In the genomic region with DNA sequence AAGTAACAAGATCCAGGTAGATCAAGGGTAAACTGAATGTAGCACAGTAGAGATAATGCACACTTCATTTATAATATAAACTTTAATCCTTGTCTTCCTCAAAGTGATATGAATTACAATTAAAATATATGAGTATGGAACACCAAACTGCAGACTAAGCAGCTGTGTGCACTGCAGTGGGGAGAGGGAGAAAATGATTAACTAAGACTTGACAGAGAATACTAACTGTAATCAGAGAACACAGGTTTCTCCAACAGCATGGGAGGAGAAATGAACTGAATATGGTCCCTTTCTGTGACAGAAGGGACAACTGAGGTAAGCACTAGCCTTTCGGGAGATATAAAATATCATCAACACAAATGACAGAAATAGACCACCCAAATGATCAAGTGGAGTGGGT, we compare ENCODE assay signal across 22 mouse cellular contexts.
"Had no signal": no experiment of that assay in that cellular context is flagged by ENCODE, and none has a peak within 500 bp of the region (broad histone marks: within the 10 kb centered on the region; RNA-seq: fewer than 3 reads in every experiment).

No protein-coding gene starts in this region.

- H3K9ac ChIP-seq: forebrain, postnatal 0 days; heart, embryonic 13.5 days; heart, embryonic 15.5 days; hindbrain, embryonic 13.5 days; hindbrain, embryonic 15.5 days; limb, embryonic 13.5 days; limb, embryonic 15.5 days; liver, embryonic 12.5 days; liver, embryonic 14.5 days had no signal

- H3K27ac ChIP-seq: heart, adult 2 months; heart, embryonic 13.5 days; heart, embryonic 15.5 days; hindbrain, embryonic 13.5 days; hindbrain, embryonic 15.5 days; hindbrain, postnatal 0 days; kidney, postnatal 0 days; limb, embryonic 13.5 days; limb, embryonic 15.5 days; liver, embryonic 12.5 days; liver, embryonic 14.5 days had no signal

- H3K4me3 ChIP-seq: heart, adult 2 months; heart, embryonic 13.5 days; heart, embryonic 15.5 days; hindbrain, embryonic 13.5 days; hindbrain, embryonic 15.5 days; limb, embryonic 13.5 days; limb, embryonic 15.5 days; liver, embryonic 12.5 days had no signal

- ATAC-seq: forebrain, postnatal 0 days; hindbrain, postnatal 0 days; liver, embryonic 12.5 days had no signal

- H3K4me2 ChIP-seq: heart, embryonic 11.5 days; heart, embryonic 13.5 days; heart, embryonic 15.5 days; hindbrain, embryonic 13.5 days; hindbrain, embryonic 15.5 days; limb, embryonic 13.5 days; limb, embryonic 15.5 days; liver, embryonic 12.5 days had no signal

- DNase-seq: forebrain, postnatal 0 days; gastrocnemius, postnatal 14 days; gastrocnemius, postnatal 36 days; heart, adult 11 months; heart, adult 2 months; heart, postnatal 14 days; heart, postnatal 36 days; layer of hippocampus, adult 9-11 months; layer of hippocampus, postnatal 36 days; left cerebral cortex, postnatal 4 days; lung, adult 18-20 months had no signal

- H3K4me1 ChIP-seq: heart, embryonic 13.5 days; heart, embryonic 15.5 days; hindbrain, embryonic 13.5 days; hindbrain, embryonic 15.5 days; limb, embryonic 13.5 days; limb, embryonic 15.5 days; liver, embryonic 12.5 days had no signal

- H3K9me3 ChIP-seq: heart, embryonic 13.5 days; heart, embryonic 15.5 days; hindbrain, embryonic 13.5 days; hindbrain, embryonic 15.5 days; limb, embryonic 13.5 days; limb, embryonic 15.5 days; liver, embryonic 12.5 days had no signal

- H3K27me3 ChIP-seq: heart, embryonic 13.5 days; heart, embryonic 15.5 days; hindbrain, embryonic 13.5 days; hindbrain, embryonic 15.5 days; limb, embryonic 13.5 days; limb, embryonic 15.5 days; liver, embryonic 12.5 days had no signal

- H3K36me3 ChIP-seq: heart, embryonic 13.5 days; heart, embryonic 15.5 days; hindbrain, embryonic 13.5 days; hindbrain, embryonic 15.5 days; limb, embryonic 13.5 days; limb, embryonic 15.5 days; liver, embryonic 12.5 days had no signal
